Mouse (Mus musculus): ENCODE results near the gene Szrd1.

Gene Szrd1

GRCm38 (mm10) chr4:141114521-141114981 is 25.0 kb downstream of the Szrd1 start:
- DNase-seq: peak; percentile 22

GRCm38 (mm10) chr4:141113831-141114230 is 25.7 kb downstream of the Szrd1 start:
- peak; percentile 32 for DNase-seq

- no peak for DNase-seq
These were observed 31.3 kb downstream of the Szrd1 start for GRCm38 (mm10) chr4:141108196-141108732.

GRCm38 (mm10) chr4:141106526-141107183 is 32.9 kb downstream of the Szrd1 start:
- DNase-seq: no peak

- DNase-seq: peak; percentile 50
These were observed 37.7 kb downstream of the Szrd1 start for GRCm38 (mm10) chr4:141101855-141102254.

- no peak for DNase-seq
These were observed 38.3 kb downstream of the Szrd1 start for GRCm38 (mm10) chr4:141101291-141101690.

GRCm38 (mm10) chr4:141099956-141100355 is 39.6 kb downstream of the Szrd1 start:
- DNase-seq: no peak

- no peak for DNase-seq
These were observed 40.6 kb downstream of the Szrd1 start for GRCm38 (mm10) chr4:141098935-141099334.

- no peak for DNase-seq
These were observed 42.9 kb downstream of the Szrd1 start for GRCm38 (mm10) chr4:141096710-141097109.

GRCm38 (mm10) chr4:141095016-141095415 is 44.6 kb downstream of the Szrd1 start:
- peak; percentile 34 for DNase-seq

GRCm38 (mm10) chr4:141088714-141089113 is 50.9 kb downstream of the Szrd1 start:
- DNase-seq: no peak

- DNase-seq: no peak
These were observed 51.5 kb downstream of the Szrd1 start, which contains the start of gene Spata21 for GRCm38 (mm10) chr4:141088033-141088432. Spata21 (plus strand) TSS chr4:141088333.

- no peak for DNase-seq
These were observed 52.7 kb downstream of the Szrd1 start for GRCm38 (mm10) chr4:141086862-141087261.

GRCm38 (mm10) chr4:141078510-141079137 is 61.0 kb downstream of the Szrd1 start:
- no peak for DNase-seq

- peak; percentile 97 for DNase-seq
These were observed 61.7 kb downstream of the Szrd1 start, which contains the start of gene Necap2 for GRCm38 (mm10) chr4:141077681-141078509. Necap2 (minus strand) TSS chr4:141078357.

- no peak for DNase-seq
These were observed 62.6 kb downstream of the Szrd1 start for GRCm38 (mm10) chr4:141076761-141077506.

GRCm38 (mm10) chr4:141074109-141074508 is 65.5 kb downstream of the Szrd1 start:
- no peak for DNase-seq

GRCm38 (mm10) chr4:141073661-141074060 is 65.9 kb downstream of the Szrd1 start:
- DNase-seq: peak; percentile 65

- DNase-seq: no peak
These were observed 67.1 kb downstream of the Szrd1 start for GRCm38 (mm10) chr4:141072502-141072901.

GRCm38 (mm10) chr4:141069731-141070130 is 69.8 kb downstream of the Szrd1 start:
- DNase-seq: peak; percentile 71

GRCm38 (mm10) chr4:141068655-141069054 is 70.9 kb downstream of the Szrd1 start:
- DNase-seq: no peak

- DNase-seq: no peak
These were observed 72.0 kb downstream of the Szrd1 start for GRCm38 (mm10) chr4:141067516-141068046.

Data from kidney, postnatal 10 days (tissue).